Mouse (Mus musculus) hindbrain, embryonic 14.5 days (tissue): ENCODE measurements around the gene Siae. TPM values are rescaled to one million over a fixed set of nuclear protein-coding genes. Genes with fewer than 3 reads are reported as not detected.

Experiments used
- ATAC-seq: fragments of 200-750 bp; cut with Nextera tagmentation; 2 replicates; pipeline ENCODE4 v1.8.0; 2017; ENCODE audit warnings: moderate number of reproducible peaks, mild to moderate bottlenecking, moderate TSS enrichment, moderate library complexity; ENCODE audit not compliant: low FRiP score
- DNase-seq: peaks from one replicate; pipeline ENCODE4 v3.0.0-alpha.2; 2015; ENCODE audit warnings: low spot score
- H3K27ac ChIP-seq: fragments of 300-500 bp; sonication (generic); 2 replicates; pipeline ENCODE4 v1.5.1; 2014; ENCODE audit warnings: mild to moderate bottlenecking, moderate library complexity
- H3K27me3 ChIP-seq: fragments of 300-500 bp; sonication (generic); 2 replicates; pipeline ENCODE4 v1.6.1; 2014; ENCODE audit warnings: mild to moderate bottlenecking, low read length, mixed read lengths; ENCODE audit not compliant: control insufficient read depth, insufficient read depth
- H3K36me3 ChIP-seq: fragments of 300-500 bp; sonication (generic); replicated peaks from 2 replicates; pipeline ENCODE4 v1.6.1; 2014; ENCODE audit not compliant: control insufficient read depth, insufficient read depth
- H3K4me1 ChIP-seq: fragments of 300-500 bp; sonication (generic); replicated peaks from 2 replicates; pipeline ENCODE4 v1.6.1; 2014; ENCODE audit warnings: antibody characterized with exemption, low read length, mixed read lengths; ENCODE audit not compliant: control insufficient read depth, insufficient read depth
- H3K4me2 ChIP-seq: fragments of 300-500 bp; sonication (generic); replicated peaks from 2 replicates; pipeline ENCODE4 v1.6.1; 2014; ENCODE audit warnings: mild to moderate bottlenecking, moderate library complexity
- H3K4me3 ChIP-seq: fragments of 300-500 bp; sonication (generic); replicated peaks from 2 replicates; pipeline ENCODE4 v1.5.1; 2014; ENCODE audit warnings: mild to moderate bottlenecking, low read length
- H3K9ac ChIP-seq: fragments of 300-500 bp; sonication (generic); 2 replicates; pipeline ENCODE4 v1.6.1; 2014
- H3K9me3 ChIP-seq: fragments of 300-500 bp; sonication (generic); 2 replicates; pipeline ENCODE4 v1.6.1; 2016; ENCODE audit warnings: low read length; ENCODE audit not compliant: control insufficient read depth
- WGBS: fragments of 180-500 bp; shearing (Covaris S2); extraction: QIAGEN DNeasy Blood & Tissue Kit; methylation state at CpG from one replicate; pipeline ENCODE4 v1.1.7; 2014; 5-methylcytosine and 5-hydroxymethylcytosine counted together
- polyA plus RNA-seq: library from polyadenylated mRNA; unstranded; fragments of >200 nt; fragmentation: Nextera tagmentation; extraction: Ambion mirVana; gene quantifications from 2 replicates; pipeline ENCODE4 v1.2.1, GENCODE M21; 2014

Siae gene
- polyA plus RNA-seq, 1 experiment from 2014 or later: 14.2 TPM

DNA sequence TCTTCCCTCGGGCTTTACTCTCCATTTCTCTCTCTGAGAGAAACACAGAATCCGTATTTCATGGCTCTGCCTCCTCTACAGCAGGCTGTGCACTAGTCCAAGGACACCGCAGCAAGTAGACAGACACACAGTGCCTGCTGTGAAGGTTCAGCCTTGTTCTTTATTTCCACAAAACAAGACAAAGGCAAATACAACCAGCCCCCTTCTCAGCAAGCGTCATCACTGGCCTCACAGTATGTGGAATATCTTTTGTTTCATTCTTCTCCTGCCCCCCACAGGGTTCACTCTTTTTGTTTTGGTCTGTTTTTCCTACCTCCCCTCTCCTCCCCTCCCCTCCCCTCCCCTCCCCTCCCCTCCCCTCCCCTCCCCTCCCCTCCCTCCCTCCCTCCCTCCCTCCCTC is 73.1 kb downstream of the Siae start:
- H3K4me1 ChIP-seq: peaks cover 17% of the 10 kb centered on the region
- no peak overlapping the region for H3K4me3 ChIP-seq
- no peak overlapping the region for H3K4me2 ChIP-seq
- H3K27ac ChIP-seq: no peak overlapping the region
- DNase-seq (no peak), ATAC-seq (no peak)
- H3K9me3 ChIP-seq: no peaks in the 10 kb centered on the region
- no peak overlapping the region for H3K9ac ChIP-seq
- no peaks in the 10 kb centered on the region for H3K27me3 ChIP-seq
- no peaks in the 10 kb centered on the region for H3K36me3 ChIP-seq
- WGBS: 33% methylated on average over 4 of the region's 4 CpGs

DNA sequence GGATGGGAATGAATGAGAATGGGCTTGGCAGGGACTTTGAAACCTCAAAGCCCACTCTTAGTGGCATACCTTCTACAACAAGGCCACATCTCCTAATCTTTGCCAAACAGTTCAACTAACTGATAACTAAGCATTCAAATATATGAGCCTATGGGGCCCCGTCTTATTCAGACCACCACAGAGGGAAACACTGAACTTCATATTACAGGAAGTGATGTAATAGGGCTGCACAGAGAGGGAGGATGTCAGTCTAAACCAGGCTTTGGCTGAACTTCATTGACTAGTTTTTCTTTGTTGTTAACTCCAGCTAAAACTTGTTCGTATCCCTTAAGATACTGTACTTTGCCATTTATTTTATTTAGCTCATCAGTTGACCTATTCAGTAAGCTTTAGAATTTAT is 74.4 kb downstream of the Siae start:
- H3K9me3 ChIP-seq: no peaks in the 10 kb centered on the region
- H3K4me3 ChIP-seq: no peak overlapping the region
- DNase-seq: no peak
- ATAC-seq: no peak
- no peak overlapping the region for H3K27ac ChIP-seq
- no peaks in the 10 kb centered on the region for H3K36me3 ChIP-seq
- H3K4me2 ChIP-seq: no peak overlapping the region
- H3K9ac ChIP-seq: no peak overlapping the region
- 95% methylated on average over 2 of the region's 2 CpGs for WGBS
- H3K27me3 ChIP-seq: no peaks in the 10 kb centered on the region
- H3K4me1 ChIP-seq: peaks cover 17% of the 10 kb centered on the region

DNA sequence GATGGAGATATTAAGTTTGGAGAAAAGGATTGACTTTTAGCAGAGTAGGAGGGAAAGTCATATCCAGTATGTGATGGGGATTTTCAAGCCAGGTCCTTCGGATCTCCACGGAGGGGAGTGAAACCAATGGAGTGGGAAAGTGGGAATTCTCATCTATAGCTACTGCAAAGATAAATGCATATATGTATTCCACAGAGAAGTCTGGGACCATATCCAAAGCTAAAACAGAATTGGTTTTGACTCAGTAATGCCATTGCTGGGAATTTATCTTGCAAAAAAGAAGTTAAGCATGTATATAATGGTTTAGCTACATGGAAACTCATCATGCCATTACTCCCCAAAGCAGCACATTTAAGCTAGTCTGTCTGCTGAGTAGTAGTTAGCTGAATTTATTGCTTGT is 76.8 kb downstream of the Siae start:
- Histone ChIP-seq H3K4me3 (no peak overlapping the region), H3K9ac (no peak overlapping the region), H3K27ac (no peak overlapping the region), H3K4me1 (no peaks in the 10 kb centered on the region), H3K4me2 (no peak overlapping the region), H3K9me3 (no peaks in the 10 kb centered on the region), H3K36me3 (no peaks in the 10 kb centered on the region), H3K27me3 (no peaks in the 10 kb centered on the region)
- WGBS: 88% methylated on average over 2 of the region's 2 CpGs
- ATAC-seq: no peak
- DNase-seq: no peak

DNA sequence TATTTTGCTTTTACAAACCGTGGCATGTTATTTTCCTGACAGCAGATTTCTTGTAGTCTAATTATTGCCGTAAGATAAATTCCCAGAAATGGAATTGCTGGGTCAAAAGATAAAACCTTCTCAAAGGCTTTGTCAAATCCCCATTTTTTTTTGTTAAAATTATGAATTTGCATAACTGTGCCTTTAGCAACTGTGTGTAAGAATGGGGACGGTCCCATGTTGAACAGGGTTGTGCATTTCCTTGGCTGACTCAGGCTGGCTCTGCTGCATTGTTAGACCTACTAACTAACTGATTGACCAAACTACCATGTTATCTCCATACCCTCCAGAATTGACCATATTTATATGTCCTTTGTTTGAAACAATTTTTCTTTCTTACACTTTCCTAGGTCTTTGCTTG is 78.8 kb downstream of the Siae start:
- no peak overlapping the region for H3K4me2 ChIP-seq
- WGBS: 90% methylated on average over 3 of the region's 3 CpGs

DNA sequence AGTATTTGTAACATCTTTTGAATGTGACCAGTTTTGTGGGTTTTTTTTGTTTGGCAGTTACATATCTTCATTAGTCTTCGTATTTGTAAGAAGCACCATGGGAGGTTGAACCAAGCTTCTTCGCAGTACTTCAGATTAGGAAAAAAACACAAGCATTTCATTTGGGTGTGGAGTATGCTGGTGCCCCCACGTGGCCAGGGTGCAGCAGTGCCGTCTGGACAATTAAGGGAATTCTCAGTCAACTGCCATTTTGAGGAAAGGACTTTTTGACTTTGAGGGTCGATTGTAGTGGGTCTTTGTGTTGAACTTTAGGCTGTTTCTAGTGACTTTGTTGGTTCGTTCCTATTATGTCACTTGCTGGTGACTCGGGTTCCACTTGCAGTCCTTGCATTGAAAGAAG is 80.8 kb downstream of the Siae start:
- H3K9ac ChIP-seq: no peak overlapping the region
- no peaks in the 10 kb centered on the region for H3K4me1 ChIP-seq
- no peaks in the 10 kb centered on the region for H3K27me3 ChIP-seq
- no peak overlapping the region for H3K4me3 ChIP-seq
- H3K9me3 ChIP-seq: no peaks in the 10 kb centered on the region
- 13% methylated on average over 7 of the region's 7 CpGs for WGBS
- H3K4me2 ChIP-seq: no peak overlapping the region
- DNase-seq: peak; percentile 66
- no peak for ATAC-seq
- H3K36me3 ChIP-seq: no peaks in the 10 kb centered on the region
- no peak overlapping the region for H3K27ac ChIP-seq

More for the DNA sequence above, 78.8 kb downstream of the Siae start:
- Histone ChIP-seq H3K4me1 (no peaks in the 10 kb centered on the region), H3K36me3 (no peaks in the 10 kb centered on the region), H3K27me3 (no peaks in the 10 kb centered on the region), H3K27ac (no peak overlapping the region), H3K9ac (no peak overlapping the region), H3K4me3 (no peak overlapping the region), H3K9me3 (no peaks in the 10 kb centered on the region)
- no peak for DNase-seq
- ATAC-seq: no peak

DNA sequence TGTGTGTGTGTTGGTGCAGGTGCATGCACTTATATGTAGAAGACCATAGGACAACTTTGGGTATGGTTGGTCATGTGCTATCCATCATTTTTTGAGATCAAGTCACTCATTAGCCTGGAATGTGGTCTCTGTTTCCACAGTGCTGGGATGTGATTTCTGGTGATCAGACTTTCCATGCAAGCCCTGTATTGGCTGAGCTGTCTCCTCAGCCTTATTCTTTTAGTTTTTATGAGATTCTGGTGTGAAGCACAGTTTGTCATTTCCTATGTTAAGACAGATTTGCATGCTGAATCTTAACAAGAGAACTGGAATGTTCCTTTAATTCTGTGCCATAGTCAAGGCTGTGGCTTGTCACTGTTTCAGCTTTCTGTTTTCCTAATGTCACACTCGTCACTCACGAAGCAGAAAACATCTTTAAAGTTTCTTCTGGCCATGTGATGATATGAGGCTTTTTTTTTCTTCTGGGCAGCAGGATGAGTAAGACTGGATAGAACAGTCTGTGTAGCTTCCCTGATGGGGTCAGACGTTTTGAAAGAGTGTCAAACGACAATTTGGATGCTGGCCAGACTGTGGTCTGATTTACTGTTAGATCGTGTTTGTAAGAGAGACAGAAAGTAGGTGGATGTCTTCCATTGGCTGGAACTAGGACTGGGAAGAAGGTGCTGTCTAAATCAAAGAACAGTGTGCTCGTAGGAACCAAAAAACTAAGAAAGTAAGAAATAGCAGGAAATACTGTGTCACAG is 81.5 kb downstream of the Siae start:
- Histone ChIP-seq H3K4me2 (no peak overlapping the region), H3K4me1 (no peaks in the 10 kb centered on the region), H3K9ac (no peak overlapping the region), H3K27ac (no peak overlapping the region), H3K9me3 (no peaks in the 10 kb centered on the region), H3K4me3 (no peak overlapping the region), H3K27me3 (no peaks in the 10 kb centered on the region), H3K36me3 (no peaks in the 10 kb centered on the region)
- WGBS: 65% methylated on average over 6 of the region's 6 CpGs
- ATAC-seq (no peak), DNase-seq (no peak)

DNA sequence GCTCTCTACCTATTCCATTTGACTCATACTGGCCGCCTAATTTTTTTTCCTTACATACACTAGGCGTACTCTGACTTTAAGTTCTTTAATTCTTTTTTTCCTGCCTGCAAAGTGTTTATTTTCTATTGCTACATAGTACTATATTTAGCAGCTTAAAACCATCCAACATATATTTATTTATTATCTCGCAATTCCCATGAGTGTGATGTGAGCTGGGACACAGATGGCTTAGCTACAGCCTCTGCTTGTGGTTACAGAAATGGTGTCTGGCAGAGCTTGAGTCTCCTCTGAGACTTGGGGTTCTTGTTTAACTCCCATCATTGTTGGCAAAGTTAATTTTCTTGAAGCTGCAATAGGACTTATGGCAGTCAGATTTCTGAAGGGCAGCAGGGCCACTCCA is 83.2 kb downstream of the Siae start:
- DNase-seq (no peak), ATAC-seq (no peak)
- Histone ChIP-seq H3K4me2 (no peak overlapping the region), H3K9me3 (no peaks in the 10 kb centered on the region), H3K4me1 (no peaks in the 10 kb centered on the region), H3K9ac (no peak overlapping the region), H3K4me3 (no peak overlapping the region), H3K36me3 (no peaks in the 10 kb centered on the region), H3K27me3 (no peaks in the 10 kb centered on the region), H3K27ac (no peak overlapping the region)
- WGBS: 91% methylated on average over 3 of the region's 3 CpGs

DNA sequence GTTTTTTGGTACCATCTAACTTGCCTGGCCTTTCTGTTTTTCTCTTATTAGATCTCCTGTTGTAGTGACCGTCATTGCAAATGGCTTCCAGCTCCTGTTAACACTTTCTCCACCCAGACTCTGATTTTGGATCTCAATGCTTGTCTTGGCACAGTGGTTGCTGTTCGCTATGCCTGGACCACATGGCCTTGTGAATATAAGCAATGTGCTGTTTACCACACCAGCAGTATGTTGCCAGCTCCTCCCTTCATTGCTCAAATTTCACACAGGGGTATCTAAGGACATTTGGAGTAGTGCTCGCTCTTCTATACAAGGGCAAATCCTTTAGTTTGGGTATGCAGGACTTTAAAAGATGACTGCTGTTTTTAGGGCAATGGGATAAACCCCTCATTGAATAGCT is 90.7 kb downstream of the Siae start:
- no peak overlapping the region for H3K4me3 ChIP-seq
- H3K36me3 ChIP-seq: peaks cover 41% of the 10 kb centered on the region
- no peak overlapping the region for H3K4me2 ChIP-seq
- no peak overlapping the region for H3K27ac ChIP-seq
- 96% methylated on average over 3 of the region's 3 CpGs for WGBS
- H3K27me3 ChIP-seq: no peaks in the 10 kb centered on the region
- H3K9ac ChIP-seq: no peak overlapping the region
- no peaks in the 10 kb centered on the region for H3K9me3 ChIP-seq
- H3K4me1 ChIP-seq: no peaks in the 10 kb centered on the region
- ATAC-seq: no peak
- no peak for DNase-seq

DNA sequence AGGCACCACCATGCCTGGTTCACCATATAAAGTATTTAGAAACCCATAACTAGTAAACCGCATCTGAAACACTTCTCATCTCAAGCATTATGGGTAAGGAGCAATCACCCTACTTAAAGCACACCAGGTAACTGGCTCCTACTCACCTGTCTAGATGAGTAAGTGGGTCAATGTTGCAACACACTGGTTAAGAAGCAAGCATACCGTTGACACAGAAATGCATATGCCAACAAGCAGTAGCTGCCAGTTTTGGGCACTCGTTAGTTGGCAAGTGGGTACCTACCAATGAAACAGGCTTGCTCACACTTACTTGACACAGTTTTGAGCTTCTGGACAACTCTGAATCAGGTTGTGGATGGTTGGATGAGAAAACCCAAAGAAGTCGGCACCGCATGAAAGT is 95.1 kb downstream of the Siae start:
- Histone ChIP-seq H3K4me1 (no peaks in the 10 kb centered on the region), H3K4me3 (no peak overlapping the region), H3K9me3 (no peaks in the 10 kb centered on the region), H3K27ac (no peak overlapping the region), H3K27me3 (no peaks in the 10 kb centered on the region), H3K9ac (no peak overlapping the region), H3K4me2 (no peak overlapping the region), H3K36me3 (peaks cover 71% of the 10 kb centered on the region)
- no peak for ATAC-seq
- 96% methylated on average over 5 of the region's 5 CpGs for WGBS
- no peak for DNase-seq

DNA sequence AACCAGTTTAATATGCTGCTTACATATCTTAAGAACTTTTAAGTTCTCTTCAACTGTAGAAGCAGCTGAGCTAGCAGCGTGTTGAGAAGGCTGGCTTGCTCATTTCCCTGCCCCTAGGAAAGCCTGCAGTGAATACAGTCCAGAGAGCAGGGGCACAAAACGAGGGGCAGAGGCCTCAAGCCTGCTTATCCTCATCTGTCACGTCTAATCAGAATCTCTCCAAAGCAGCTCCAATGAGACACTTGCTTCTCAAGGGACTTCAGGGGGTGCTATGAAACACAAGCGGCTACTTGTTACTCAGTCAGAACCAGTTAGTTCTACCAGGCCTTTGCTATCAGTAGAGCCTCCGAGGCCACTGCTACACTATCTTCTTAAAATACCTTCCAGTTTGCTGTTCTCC is 98.3 kb downstream of the Siae start:
- H3K4me2 ChIP-seq: no peak overlapping the region
- H3K4me1 ChIP-seq: peaks cover 11% of the 10 kb centered on the region
- H3K27me3 ChIP-seq: no peaks in the 10 kb centered on the region
- no peak overlapping the region for H3K9ac ChIP-seq
- no peaks in the 10 kb centered on the region for H3K9me3 ChIP-seq
- ATAC-seq: no peak
- no peak for DNase-seq
- peaks cover 54% of the 10 kb centered on the region for H3K36me3 ChIP-seq
- no peak overlapping the region for H3K27ac ChIP-seq
- 94% methylated on average over 5 of the region's 5 CpGs for WGBS
- H3K4me3 ChIP-seq: no peak overlapping the region
